Mouse (Mus musculus): ENCODE data around the gene Fbh1. TPM values are rescaled to one million over a fixed set of nuclear protein-coding genes. Genes with fewer than 3 reads are reported as not detected.

Gene Fbh1
- polyA plus RNA-seq, 1 experiment from 2014 or later = 133 TPM

Other genes with a start within 250 kb of the Fbh1 start
- gene Pfkfb3, start 223.5 kb downstream of the Fbh1 start, polyA plus RNA-seq (2015; fragmentation: Nextera tagmentation; extraction: Ambion mirVana) = 35.3 and 35.7 TPM in 2 replicates
- gene Rbm17, start 173.4 kb downstream of the Fbh1 start, polyA plus RNA-seq (2015; fragmentation: Nextera tagmentation; extraction: Ambion mirVana) = 122 and 129 TPM in 2 replicates
- gene Gm17490, start 151.3 kb downstream of the Fbh1 start, polyA plus RNA-seq (2015; fragmentation: Nextera tagmentation; extraction: Ambion mirVana) = not detected in 2 replicates
- gene Il2ra, start 134.8 kb downstream of the Fbh1 start, polyA plus RNA-seq (2015; fragmentation: Nextera tagmentation; extraction: Ambion mirVana) = 0.04 TPM in 1 of 2 replicates, not detected in the other
- gene Il15ra, start 72.3 kb downstream of the Fbh1 start, polyA plus RNA-seq (2015; fragmentation: Nextera tagmentation; extraction: Ambion mirVana) = 0.59 and 1.3 TPM in 2 replicates
- 49.3 and 55.4 TPM in 2 replicates for gene Ankrd16, start 294 bp upstream of the Fbh1 start, polyA plus RNA-seq (2015; fragmentation: Nextera tagmentation; extraction: Ambion mirVana)

Measured in midbrain, embryonic 15.5 days (tissue).